Mouse (Mus musculus): ENCODE data around the gene Scarf2.

The Scarf2 gene

DNA sequence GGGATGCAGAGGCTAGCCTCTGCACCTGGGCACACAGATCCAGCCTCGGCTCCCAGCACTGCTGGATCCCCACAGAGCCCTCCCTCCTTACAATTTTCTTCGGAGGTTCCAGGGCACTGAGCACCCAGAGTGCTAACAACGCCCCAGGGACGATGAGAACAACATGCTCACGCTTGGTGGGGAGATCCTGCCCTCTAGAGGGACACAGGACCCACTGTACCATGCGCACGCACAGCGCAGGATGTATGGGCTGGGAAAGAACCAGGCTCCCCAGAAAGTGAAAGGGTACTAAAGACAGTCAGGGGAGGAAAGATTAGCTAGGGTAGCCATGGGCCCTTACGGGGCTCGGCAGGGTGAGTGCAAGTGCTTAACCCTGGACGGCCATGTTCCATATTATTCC lies 34.7 kb downstream of the Scarf2 start:
- DNase-seq (ENCODE audit: low read depth, low spot score): no peak

DNA sequence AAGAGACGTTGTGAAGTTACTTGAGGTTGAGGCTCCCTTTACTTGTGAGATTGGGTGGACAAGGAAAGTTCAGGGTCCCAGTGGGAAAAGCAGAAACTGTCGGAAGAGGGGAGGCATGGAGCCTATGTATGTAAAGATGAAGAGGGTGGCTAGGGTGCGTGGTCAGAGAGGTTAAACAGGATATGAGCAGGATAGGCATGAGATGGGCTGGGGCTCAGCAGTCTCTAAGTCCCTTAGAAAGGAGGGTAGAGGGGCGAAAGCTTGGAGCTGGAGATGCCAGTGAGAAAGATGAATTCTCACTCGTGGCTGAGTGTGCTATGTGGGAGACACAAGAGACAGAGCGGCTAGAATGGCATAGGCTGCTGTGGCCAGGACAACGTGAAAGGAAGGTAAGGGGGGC lies 35.7 kb downstream of the Scarf2 start, which contains the start of gene B830017H08Rik:
TSS of gene B830017H08Rik (plus strand) at position 301 of the 400 bp plus-strand sequence.
- DNase-seq (ENCODE audit: low read depth, low spot score): no peak

GRCm38 (mm10) chr16:17833321-17833680 lies 36.2 kb downstream of the Scarf2 start:
- DNase-seq (ENCODE audit: low read depth, low spot score): no peak

DNA sequence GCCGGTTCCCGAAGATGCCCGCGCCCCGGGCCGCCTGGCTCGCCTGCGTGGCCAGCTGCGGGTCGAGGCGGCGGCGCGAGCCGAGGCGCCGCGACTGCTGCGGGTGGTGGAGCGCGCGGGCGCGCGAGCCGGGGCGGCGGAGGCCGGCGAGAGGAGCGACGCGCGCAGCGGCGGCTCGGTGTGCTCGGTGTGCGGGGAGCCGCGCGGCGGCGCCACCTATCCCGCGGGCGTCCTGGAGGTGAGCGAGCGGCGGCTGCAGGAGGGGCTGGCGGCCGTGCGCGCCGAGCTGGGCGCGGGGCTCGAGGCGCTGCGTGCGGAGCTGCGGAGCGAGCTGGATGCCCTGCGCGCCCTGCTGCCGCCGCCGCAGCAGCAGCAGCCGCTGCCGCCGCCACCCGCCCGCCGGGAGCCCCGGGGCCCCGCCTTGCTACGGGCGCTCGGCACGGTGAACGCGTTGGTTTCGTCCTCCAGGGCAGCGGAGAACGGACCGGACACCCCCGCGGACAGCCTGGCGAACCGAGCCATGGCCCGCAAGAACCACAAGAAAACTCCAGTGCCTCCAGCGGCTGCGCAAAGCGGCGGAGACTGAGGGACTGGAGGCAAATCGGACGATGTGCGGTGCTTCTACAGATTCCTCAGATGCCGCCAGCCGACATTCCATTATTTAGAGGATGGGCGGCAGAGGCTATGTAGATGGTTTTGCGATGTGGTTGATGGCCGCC lies 36.8 kb downstream of the Scarf2 start:
- no peak for DNase-seq (ENCODE audit: low read depth, low spot score)

- no peak for DNase-seq (ENCODE audit: low read depth, low spot score)
These were observed 37.5 kb downstream of the Scarf2 start for GRCm38 (mm10) chr16:17834543-17834942.

GRCm38 (mm10) chr16:17835481-17835880 lies 38.4 kb downstream of the Scarf2 start:
- DNase-seq (ENCODE audit: low read depth, low spot score): no peak

DNA sequence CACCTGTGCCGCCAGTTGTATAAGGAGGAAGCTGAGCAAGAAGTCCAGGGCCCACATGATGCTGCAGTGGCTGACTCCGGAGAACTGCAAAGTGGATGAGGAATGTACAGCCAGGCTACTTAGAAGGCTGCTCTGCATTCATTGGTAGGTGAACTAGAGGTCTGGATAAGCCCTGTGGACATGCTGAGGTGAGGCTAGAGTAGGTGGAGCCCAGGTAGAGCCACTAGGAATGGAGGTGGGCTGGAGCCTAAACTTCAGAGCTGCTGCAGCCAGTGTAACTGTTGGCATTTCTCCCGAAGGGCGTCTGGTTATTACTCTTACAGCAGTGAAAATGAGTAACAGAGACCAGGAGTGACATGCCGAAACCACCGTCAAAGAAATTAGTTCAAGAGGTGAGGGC lies 41.0 kb downstream of the Scarf2 start, which contains the start of gene Car15:
TSS of gene Car15 (minus strand) at position 314 of the 400 bp plus-strand sequence.
- DNase-seq (ENCODE audit: low read depth, low spot score): no peak

DNA sequence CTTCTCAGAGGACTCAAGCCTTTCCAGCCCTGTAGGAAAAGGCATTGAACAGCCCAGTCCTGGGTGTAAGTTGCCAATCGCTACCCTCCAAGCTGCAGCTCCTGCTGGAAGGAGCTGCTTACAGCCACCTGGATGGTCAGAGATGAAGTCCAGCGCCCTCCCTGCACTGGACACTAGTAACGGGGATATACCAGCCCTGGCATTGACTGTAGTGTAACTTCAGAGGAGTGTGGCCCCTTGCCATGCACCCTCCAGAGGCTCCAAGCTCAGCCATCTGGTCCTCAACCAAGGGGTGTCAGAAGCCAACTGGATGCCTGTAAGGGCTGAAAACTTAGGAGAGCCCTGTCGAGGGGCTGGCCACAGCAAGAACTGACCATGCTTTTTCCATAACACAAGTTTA lies 42.9 kb downstream of the Scarf2 start:
- DNase-seq (ENCODE audit: low read depth, low spot score): peak; percentile 45

DNA sequence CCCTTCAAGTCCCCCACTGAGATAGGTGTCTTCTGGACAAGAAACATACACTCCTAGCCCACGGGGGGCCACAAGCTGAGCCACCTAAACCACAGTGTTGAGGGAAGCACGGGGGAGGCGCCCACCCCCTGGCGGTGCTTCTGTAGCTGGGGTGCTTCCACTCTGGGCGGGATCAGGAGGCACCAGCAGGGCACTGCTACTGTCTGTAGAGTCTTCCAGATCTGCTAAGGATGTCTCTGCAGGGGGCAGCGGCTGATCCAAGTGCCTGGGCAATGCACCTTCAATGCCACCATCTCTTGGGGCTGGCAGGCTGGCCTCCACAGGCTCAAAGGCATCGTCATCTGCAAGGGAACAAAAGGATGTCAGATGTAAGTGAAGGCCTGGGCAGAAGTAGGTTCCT lies 45.4 kb downstream of the Scarf2 start:
- DNase-seq (ENCODE audit: low read depth, low spot score): no peak

- no peak for DNase-seq (ENCODE audit: low read depth, low spot score)
These were observed 46.8 kb downstream of the Scarf2 start for GRCm38 (mm10) chr16:17843701-17844365.

DNA sequence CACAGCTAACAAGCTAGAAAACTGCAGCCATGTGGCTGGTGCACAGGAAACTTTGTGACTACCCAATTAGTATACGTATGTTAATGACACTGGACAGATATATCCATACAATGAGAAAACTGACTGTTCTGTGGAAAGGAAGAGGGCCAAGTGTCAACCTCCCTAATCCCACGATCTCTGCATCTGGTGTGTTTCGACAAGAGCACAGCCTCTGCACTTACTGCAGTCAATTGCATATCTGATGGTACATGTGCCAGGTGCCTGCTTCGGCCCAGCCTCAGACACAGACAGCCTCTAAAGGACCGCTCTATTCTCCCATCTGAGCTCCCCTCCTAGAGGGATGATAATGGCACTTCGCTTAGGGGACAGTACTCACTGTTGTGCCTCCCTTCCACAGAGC lies 51.3 kb downstream of the Scarf2 start:
- no peak for DNase-seq (ENCODE audit: low read depth, low spot score)

- DNase-seq (ENCODE audit: low read depth, low spot score): no peak
These were observed 51.8 kb downstream of the Scarf2 start for GRCm38 (mm10) chr16:17848928-17849327.

DNA sequence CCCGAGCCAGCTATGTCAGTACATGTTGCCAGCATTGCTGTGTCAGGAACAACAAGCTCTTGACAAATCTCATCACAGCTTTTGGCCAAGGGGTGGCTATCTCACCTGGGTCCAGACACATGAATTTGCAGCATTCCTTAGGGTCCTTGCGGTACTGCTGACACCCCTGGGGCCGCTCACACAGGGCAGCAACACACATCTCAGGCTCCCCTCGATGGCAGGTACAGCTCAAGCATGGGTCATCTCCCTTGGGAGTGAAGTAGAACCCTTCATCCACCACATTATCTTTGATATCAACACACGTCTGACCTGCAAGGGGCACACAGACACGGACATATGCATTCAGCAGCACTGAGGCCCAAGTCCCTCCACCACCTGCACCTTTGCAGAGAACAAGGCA lies 52.4 kb downstream of the Scarf2 start:
- no peak for DNase-seq (ENCODE audit: low read depth, low spot score)

DNA sequence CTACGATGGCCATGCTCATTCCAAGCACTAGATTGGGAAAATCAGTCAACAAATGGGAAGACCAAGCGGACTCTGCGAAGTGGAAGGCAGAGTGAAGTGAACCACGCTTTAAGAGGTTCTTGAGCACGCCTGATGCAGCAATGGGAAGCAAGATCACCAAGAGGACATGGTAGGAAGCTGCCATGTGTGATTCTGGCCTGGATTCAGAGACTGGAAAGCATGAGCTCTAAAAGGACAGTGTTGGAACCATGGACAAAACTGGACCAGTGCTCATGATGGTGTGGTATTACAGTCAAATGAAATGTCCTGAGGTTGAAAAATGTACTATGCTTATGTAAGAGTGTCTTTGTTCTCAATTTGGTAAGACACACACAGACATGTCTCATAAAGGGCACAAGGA lies 54.2 kb downstream of the Scarf2 start:
- DNase-seq (ENCODE audit: low read depth, low spot score): no peak

DNA sequence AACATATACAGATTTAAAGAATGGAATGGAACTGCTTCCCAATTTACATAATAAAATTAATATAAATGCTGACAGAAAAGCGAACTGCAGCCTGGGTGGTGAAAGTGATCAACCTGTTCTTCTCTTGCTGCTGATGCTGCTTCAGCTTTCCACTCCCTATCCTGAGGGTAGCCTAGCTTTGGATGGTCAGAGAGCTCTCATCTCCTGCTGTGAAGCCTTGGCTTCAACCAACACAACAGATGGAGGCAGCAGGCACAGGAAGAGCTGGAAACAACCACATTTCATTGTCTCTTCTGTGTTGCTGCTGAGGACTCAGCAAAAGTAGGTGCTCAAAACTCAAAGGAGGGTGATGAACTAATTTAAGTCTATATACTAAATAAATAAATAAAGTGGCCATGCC lies 54.8 kb downstream of the Scarf2 start:
- DNase-seq (ENCODE audit: low read depth, low spot score): no peak

GRCm38 (mm10) chr16:17853263-17853662 lies 56.2 kb downstream of the Scarf2 start:
- DNase-seq (ENCODE audit: low read depth, low spot score): no peak

GRCm38 (mm10) chr16:17857157-17857556 lies 60.1 kb downstream of the Scarf2 start:
- DNase-seq (ENCODE audit: low read depth, low spot score): no peak
